Mouse (Mus musculus) spleen, adult 2 months (tissue): ENCODE data around the gene Olfr1151. TPM values are rescaled to one million over a fixed set of nuclear protein-coding genes. Genes with fewer than 3 reads are reported as not detected.

Experiments
- DNase-seq, 2 experiments: peaks; one replicate each; pipeline versions ENCODE4 v3.0.0 to v3.0.0-alpha.2; 2012 to 2021; ENCODE audit warnings: low spot score in 2 of 2, low read depth in 1 of 2
- H3K27ac ChIP-seq: fragments of 200-500 bp; 2 replicates; pipeline ENCODE4 v1.5.1; 2012; ENCODE audit warnings: low read length, inconsistent platforms; ENCODE audit not compliant: insufficient read depth
- H3K27me3 ChIP-seq: fragments of 200-500 bp; 2 replicates; pipeline ENCODE4 v1.6.1; 2012; ENCODE audit warnings: mild to moderate bottlenecking, moderate library complexity, low read length, inconsistent platforms; ENCODE audit not compliant: control insufficient read depth, insufficient read depth
- H3K36me3 ChIP-seq: fragments of 200-500 bp; 2 replicates; pipeline ENCODE4 v1.6.1; 2012; ENCODE audit warnings: mild to moderate bottlenecking, low read length, inconsistent platforms; ENCODE audit not compliant: control insufficient read depth, insufficient read depth
- H3K4me1 ChIP-seq: fragments of 200-500 bp; 2 replicates; pipeline ENCODE4 v1.6.1; 2011; ENCODE audit warnings: inconsistent platforms; ENCODE audit not compliant: control insufficient read depth, insufficient read depth, insufficient read length
- H3K4me3 ChIP-seq: fragments of 200-500 bp; 2 replicates; pipeline ENCODE4 v1.5.1; 2011; ENCODE audit warnings: mild to moderate bottlenecking, inconsistent platforms; ENCODE audit not compliant: insufficient read depth, insufficient read length; ENCODE audit errors: extremely low read depth
- CTCF ChIP-seq: fragments of 200-500 bp; IDR thresholded peaks from 2 replicates; pipeline ENCODE4 v1.5.1; 2011; ENCODE audit warnings: mild to moderate bottlenecking, inconsistent platforms; ENCODE audit not compliant: insufficient read depth, insufficient read length, insufficient replicate concordance; ENCODE audit errors: extremely low read depth
- POLR2A ChIP-seq: fragments of 200-500 bp; IDR thresholded peaks from 2 replicates; pipeline ENCODE4 v1.6.1; 2011; ENCODE audit warnings: low read depth, low read length, inconsistent platforms
- WGBS: fragments of 180-500 bp; shearing (Covaris S2); methylation state at CpG from one replicate; pipeline ENCODE4 v1.1.7; 2018; 5-methylcytosine and 5-hydroxymethylcytosine counted together
- polyA plus RNA-seq: library from polyadenylated mRNA; depleted of rRNA; stranded (reverse); fragments of >200 nt; gene quantifications from 2 replicates; pipeline ENCODE4 v1.2.3, GENCODE M21; 2012; rRNA removed

Olfr1151 gene
- not detected in 2 replicates for polyA plus RNA-seq

DNA sequence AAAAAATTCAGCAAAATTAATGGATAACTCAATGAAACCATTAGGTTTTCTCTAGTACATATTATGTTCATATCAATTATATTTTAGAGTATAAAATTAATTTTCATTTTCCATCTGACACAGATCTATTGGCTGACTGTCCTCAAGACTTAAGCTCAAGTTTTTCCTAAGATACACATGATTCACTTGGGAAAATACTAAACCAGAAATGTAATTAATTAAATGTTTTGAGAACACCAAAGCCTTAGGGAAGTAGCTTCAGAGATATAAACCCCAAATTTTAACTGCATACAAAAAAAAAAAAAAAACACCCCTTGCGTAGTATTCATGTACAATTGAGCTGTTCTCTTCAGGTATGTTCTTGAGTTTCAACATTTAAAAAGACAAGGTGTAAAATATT lies at the start of gene Olfr1151:
Gene Olfr1151 (plus strand): TSS at position 301 of the 400 bp plus-strand sequence.
- H3K4me3 ChIP-seq: no peak within 1 kb of the TSS
- H3K4me1 ChIP-seq: no peaks in the 10 kb centered on the region
- no peak within 1 kb of the TSS for H3K27ac ChIP-seq
- DNase-seq: no peak
- H3K27me3 ChIP-seq: no peaks in the 10 kb centered on the region
- 81% methylated on average over 1 of the region's 1 CpGs for WGBS
- no peaks in the 10 kb centered on the region for H3K36me3 ChIP-seq
- TF ChIP-seq POLR2A: no peak

DNA sequence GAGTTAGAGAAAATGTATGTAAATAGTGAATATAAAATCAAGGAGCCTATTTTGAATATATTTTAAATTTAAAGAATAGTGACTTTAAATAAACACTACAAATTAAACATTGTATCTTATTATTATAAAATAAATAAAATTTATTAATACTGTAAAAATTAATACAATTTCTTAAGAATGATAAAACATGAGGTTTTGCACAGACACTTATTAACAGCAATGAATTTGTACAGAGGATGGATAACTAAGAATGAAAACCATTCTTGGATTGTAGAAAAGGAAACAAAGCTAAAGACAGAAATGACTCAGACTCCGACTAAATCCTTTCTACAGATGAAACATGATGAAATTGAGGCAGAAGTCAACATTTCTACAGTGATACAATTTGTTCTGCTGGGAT lies 46.1 kb upstream of the Olfr1151 start, which contains the start of gene Olfr1145:
Gene Olfr1145 (plus strand): TSS at position 301 of the 400 bp plus-strand sequence.
- Histone ChIP-seq H3K36me3 (no peaks in the 10 kb centered on the region), H3K4me1 (no peaks in the 10 kb centered on the region), H3K27ac (no peak within 1 kb of the TSS), H3K27me3 (no peaks in the 10 kb centered on the region), H3K4me3 (no peak within 1 kb of the TSS)
- no peak for DNase-seq
- 75% methylated on average over 1 of the region's 1 CpGs for WGBS
- TF ChIP-seq CTCF (no peak), POLR2A (no peak)

DNA sequence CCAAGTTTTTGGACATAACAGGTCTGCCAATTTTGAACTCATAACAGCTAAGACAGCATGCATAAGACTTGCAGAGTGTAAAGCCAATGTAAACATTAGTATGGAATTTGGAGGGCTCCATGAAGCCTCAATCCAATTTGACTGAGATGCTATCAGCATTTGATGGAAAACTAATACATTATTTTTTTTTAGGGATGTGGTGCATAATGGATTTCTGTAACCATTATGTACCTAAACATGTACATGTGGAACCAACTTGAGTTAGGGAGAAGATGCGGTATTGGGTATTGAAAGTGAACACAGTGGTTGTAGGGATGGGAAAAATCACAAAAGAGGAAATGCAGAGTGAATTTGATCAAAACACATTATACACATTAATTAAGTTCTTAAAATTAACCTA lies 25.4 kb upstream of the Olfr1151 start, which contains the start of gene Olfr1148:
Gene Olfr1148 (plus strand): TSS at position 301 of the 400 bp plus-strand sequence.
- Histone ChIP-seq H3K27me3 (no peaks in the 10 kb centered on the region), H3K36me3 (no peaks in the 10 kb centered on the region), H3K27ac (no peak within 1 kb of the TSS), H3K4me1 (no peaks in the 10 kb centered on the region), H3K4me3 (no peak within 1 kb of the TSS)
- no peak for TF ChIP-seq POLR2A
- no peak for TF ChIP-seq CTCF
- no peak for DNase-seq
- 89% methylated on average over 1 of the region's 1 CpGs for WGBS

DNA sequence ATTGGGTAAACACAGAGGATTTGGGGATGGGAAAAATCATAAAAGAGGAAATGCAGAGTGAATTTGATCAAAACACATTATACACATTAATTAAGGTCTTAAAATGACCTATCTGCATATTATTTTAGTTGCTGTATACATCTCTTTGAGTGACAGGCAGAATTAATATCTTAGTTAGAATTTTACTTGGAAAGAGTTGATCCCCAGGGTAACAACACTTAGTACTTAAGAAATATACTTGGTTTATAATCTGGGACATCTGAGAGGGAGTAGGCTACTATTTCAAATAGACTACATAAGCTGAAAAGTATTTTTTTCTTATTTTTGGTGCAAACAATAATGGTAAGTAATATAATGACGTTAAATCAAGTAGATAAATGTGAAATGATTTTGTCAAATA lies 12.0 kb upstream of the Olfr1151 start, which contains the start of gene Olfr1150-ps1:
Gene Olfr1150-ps1 (plus strand): TSS at position 301 of the 400 bp plus-strand sequence.
- 84% methylated on average over 1 of the region's 1 CpGs for WGBS
- H3K27me3 ChIP-seq: no peaks in the 10 kb centered on the region
- H3K4me1 ChIP-seq: no peaks in the 10 kb centered on the region
- TF ChIP-seq POLR2A: no peak
- no peak for TF ChIP-seq CTCF
- no peak within 1 kb of the TSS for H3K27ac ChIP-seq
- H3K36me3 ChIP-seq: no peaks in the 10 kb centered on the region
- no peak for DNase-seq
- H3K4me3 ChIP-seq: no peak within 1 kb of the TSS

DNA sequence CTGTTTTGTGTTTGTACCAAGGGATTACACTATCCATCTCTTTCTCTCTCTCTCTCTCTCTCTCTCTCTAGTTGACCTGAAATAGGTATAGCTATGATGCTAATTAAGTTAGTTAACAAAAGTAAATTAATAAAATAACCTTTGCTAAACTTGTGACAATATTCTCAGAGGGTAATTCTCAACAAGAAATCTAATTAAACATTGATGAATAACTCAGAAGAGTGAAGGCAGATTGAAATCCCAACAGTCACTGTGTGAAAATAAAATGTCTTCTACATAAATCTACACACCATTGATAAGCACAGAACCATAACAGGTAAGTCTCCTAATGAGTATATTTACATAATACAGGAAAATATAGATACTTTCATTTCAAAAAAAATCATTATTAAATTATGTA lies 10.5 kb downstream of the Olfr1151 start, which contains the start of gene Olfr1152:
Gene Olfr1152 (plus strand): TSS at position 301 of the 400 bp plus-strand sequence.
- DNase-seq: no peak
- Histone ChIP-seq H3K27ac (no peak within 1 kb of the TSS), H3K4me3 (no peak within 1 kb of the TSS), H3K4me1 (no peaks in the 10 kb centered on the region), H3K27me3 (no peaks in the 10 kb centered on the region), H3K36me3 (no peaks in the 10 kb centered on the region)
- TF ChIP-seq POLR2A (no peak), CTCF (no peak)

DNA sequence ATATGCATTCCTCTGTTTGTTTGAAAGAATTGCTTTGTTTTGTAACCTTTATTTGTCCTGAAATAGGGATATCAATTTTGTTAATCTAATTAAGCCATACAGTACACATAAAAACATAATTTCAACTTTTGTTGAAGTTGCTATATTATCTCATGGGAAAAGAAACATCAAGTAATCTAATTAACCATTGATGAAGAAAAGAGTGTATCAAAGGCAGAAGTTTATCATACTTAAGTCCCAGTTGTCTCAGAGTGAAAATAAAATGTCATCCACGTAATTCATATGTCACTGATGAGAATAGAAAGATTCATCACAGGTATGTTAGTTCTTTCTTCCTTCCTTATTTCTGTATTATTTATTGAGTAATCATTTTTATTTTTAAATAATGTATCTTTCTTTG lies 39.0 kb downstream of the Olfr1151 start, which contains the start of gene Olfr1153:
Gene Olfr1153 (plus strand): TSS at position 301 of the 400 bp plus-strand sequence.
- Histone ChIP-seq H3K4me1 (no peaks in the 10 kb centered on the region), H3K27ac (no peak within 1 kb of the TSS)
- WGBS: 61% methylated on average over 1 of the region's 1 CpGs

DNA sequence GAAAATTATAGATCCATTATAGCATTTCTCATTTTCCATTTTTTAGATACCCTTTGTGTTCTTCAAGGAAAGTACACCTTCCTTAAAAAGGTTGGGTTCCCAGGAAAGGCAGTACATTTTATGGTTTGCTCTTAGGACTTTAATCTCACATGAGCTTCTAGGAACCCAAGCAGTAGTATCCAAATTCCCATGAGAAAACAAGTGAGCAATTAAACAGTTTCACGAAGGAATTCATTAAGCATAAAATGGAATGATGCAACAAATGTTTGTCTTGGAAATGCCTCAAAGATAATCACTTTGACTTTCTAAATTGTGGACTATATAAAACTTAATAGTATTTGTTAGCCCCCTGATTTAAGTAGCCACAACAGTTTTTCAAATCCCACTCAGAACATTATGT lies 49.4 kb downstream of the Olfr1151 start, which contains the start of gene Olfr1154:
Gene Olfr1154 (minus strand): TSS at position 101 of the 400 bp plus-strand sequence.
- no peaks in the 10 kb centered on the region for H3K36me3 ChIP-seq
- 89% methylated on average over 1 of the region's 1 CpGs for WGBS
- H3K4me3 ChIP-seq: no peak within 1 kb of the TSS
- no peak within 1 kb of the TSS for H3K27ac ChIP-seq
- no peak for DNase-seq
- H3K27me3 ChIP-seq: no peaks in the 10 kb centered on the region
- no peak for TF ChIP-seq POLR2A
- TF ChIP-seq CTCF: no peak
- no peaks in the 10 kb centered on the region for H3K4me1 ChIP-seq

More for the DNA sequence above, 39.0 kb downstream of the Olfr1151 start, which contains the start of gene Olfr1153:
- Histone ChIP-seq H3K36me3 (no peaks in the 10 kb centered on the region), H3K4me3 (no peak within 1 kb of the TSS), H3K27me3 (no peaks in the 10 kb centered on the region)
- DNase-seq: no peak
- TF ChIP-seq CTCF: no peak
- no peak for TF ChIP-seq POLR2A

Other genes starting within 250 kb of the Olfr1151 start
- not detected in 2 replicates for gene Olfr1130, start 249.7 kb upstream of the Olfr1151 start, polyA plus RNA-seq
- not detected in 2 replicates for gene Olfr1131, start 228.8 kb upstream of the Olfr1151 start, polyA plus RNA-seq
- not detected in 2 replicates for gene Olfr1132, start 218.3 kb upstream of the Olfr1151 start, polyA plus RNA-seq
- not detected in 2 replicates for gene Olfr1133, start 208.5 kb upstream of the Olfr1151 start, polyA plus RNA-seq
- gene Olfr1134, start 197.4 kb upstream of the Olfr1151 start, polyA plus RNA-seq: not detected in 2 replicates
- not detected in 2 replicates for gene Olfr1135, start 182.2 kb upstream of the Olfr1151 start, polyA plus RNA-seq
- gene Olfr1136, start 161.9 kb upstream of the Olfr1151 start, polyA plus RNA-seq: not detected in 2 replicates
- gene Olfr1137, start 142.7 kb upstream of the Olfr1151 start, polyA plus RNA-seq: not detected in 2 replicates
- not detected in 2 replicates for gene Olfr1138, start 115.9 kb upstream of the Olfr1151 start, polyA plus RNA-seq
- not detected in 2 replicates for gene Olfr1140, start 112.1 kb upstream of the Olfr1151 start, polyA plus RNA-seq
- gene Olfr1141, start 101.9 kb upstream of the Olfr1151 start, polyA plus RNA-seq: not detected in 2 replicates
- not detected in 2 replicates for gene Olfr152, start 76.4 kb upstream of the Olfr1151 start, polyA plus RNA-seq
- gene Olfr1143, start 55.3 kb upstream of the Olfr1151 start, polyA plus RNA-seq: not detected in 2 replicates
- gene Olfr1145, start 46.0 kb upstream of the Olfr1151 start, polyA plus RNA-seq: not detected in 2 replicates
- gene Olfr1148, start 25.3 kb upstream of the Olfr1151 start, polyA plus RNA-seq: not detected in 2 replicates
- not detected in 2 replicates for gene Olfr1150-ps1, start 11.9 kb upstream of the Olfr1151 start, polyA plus RNA-seq
- gene Olfr1152, start 10.6 kb downstream of the Olfr1151 start, polyA plus RNA-seq: not detected in 2 replicates
- gene Olfr1153, start 39.1 kb downstream of the Olfr1151 start, polyA plus RNA-seq: not detected in 2 replicates
- gene Olfr1154, start 49.3 kb downstream of the Olfr1151 start, polyA plus RNA-seq: not detected in 2 replicates
- gene Olfr1155, start 89.3 kb downstream of the Olfr1151 start, polyA plus RNA-seq: not detected in 2 replicates
- not detected in 2 replicates for gene Olfr1156, start 97.2 kb downstream of the Olfr1151 start, polyA plus RNA-seq
- not detected in 2 replicates for gene Olfr1157, start 112.4 kb downstream of the Olfr1151 start, polyA plus RNA-seq
- not detected in 2 replicates for gene Olfr74, start 118.8 kb downstream of the Olfr1151 start, polyA plus RNA-seq
- not detected in 2 replicates for gene Olfr1158, start 134.3 kb downstream of the Olfr1151 start, polyA plus RNA-seq
- gene Olfr1160, start 152.4 kb downstream of the Olfr1151 start, polyA plus RNA-seq: not detected in 2 replicates
- gene Olfr1161, start 166.9 kb downstream of the Olfr1151 start, polyA plus RNA-seq: not detected in 2 replicates
- not detected in 2 replicates for gene Olfr73, start 181.8 kb downstream of the Olfr1151 start, polyA plus RNA-seq
- not detected in 2 replicates for gene Olfr1162, start 195.3 kb downstream of the Olfr1151 start, polyA plus RNA-seq
- gene Olfr1163, start 216.0 kb downstream of the Olfr1151 start, polyA plus RNA-seq: not detected in 2 replicates
- not detected in 2 replicates for gene Olfr1164, start 238.1 kb downstream of the Olfr1151 start, polyA plus RNA-seq